Mouse (Mus musculus): Measurements from ENCODE around the gene Cyb561a3.
A peak's percentile ranks its signal among the peaks of the same experiment; 100 is the strongest.

Gene Cyb561a3

GRCm38 (mm10) chr19:10590301-10590700, 13.3 kb downstream of the Cyb561a3 start:
- no peak for DNase-seq (ENCODE audit: low spot score in 2 of 2)

GRCm38 (mm10) chr19:10591659-10592377, 14.8 kb downstream of the Cyb561a3 start:
- DNase-seq (ENCODE audit: low spot score in 2 of 2) = no peak

- no peak for DNase-seq (ENCODE audit: low spot score in 2 of 2)
These were observed 21.2 kb downstream of the Cyb561a3 start for GRCm38 (mm10) chr19:10598188-10598587.

GRCm38 (mm10) chr19:10599648-10600047, 22.7 kb downstream of the Cyb561a3 start:
- no peak for DNase-seq (ENCODE audit: low spot score in 2 of 2)

- DNase-seq (ENCODE audit: low spot score in 2 of 2) = no peak
These were observed 25.3 kb downstream of the Cyb561a3 start for GRCm38 (mm10) chr19:10602247-10602769.

GRCm38 (mm10) chr19:10602787-10603186, 25.8 kb downstream of the Cyb561a3 start:
- DNase-seq (ENCODE audit: low spot score in 2 of 2) = peak; percentile 72 to 73

GRCm38 (mm10) chr19:10603660-10604523, 26.9 kb downstream of the Cyb561a3 start:
- DNase-seq (ENCODE audit: low spot score in 2 of 2) = no peak

GRCm38 (mm10) chr19:10604534-10604933, 27.6 kb downstream of the Cyb561a3 start:
- DNase-seq (ENCODE audit: low spot score in 2 of 2) = no peak

GRCm38 (mm10) chr19:10605293-10605900, 28.4 kb downstream of the Cyb561a3 start, which contains the start of the genes Ddb1 and Tkfc:
Ddb1 (plus strand) TSS chr19:10605327.
Tkfc (minus strand) TSS chr19:10605654.
- peak; percentile 97 to 99 for DNase-seq (ENCODE audit: low spot score in 2 of 2)

- no peak for DNase-seq (ENCODE audit: low spot score in 2 of 2)
These were observed 29.1 kb downstream of the Cyb561a3 start for GRCm38 (mm10) chr19:10605901-10606622.

- no peak for DNase-seq (ENCODE audit: low spot score in 2 of 2)
These were observed 31.7 kb downstream of the Cyb561a3 start for GRCm38 (mm10) chr19:10608573-10609240.

- peak in 1 of 2 experiments; percentile 35 for DNase-seq (ENCODE audit: low spot score in 2 of 2)
These were observed 57.3 kb downstream of the Cyb561a3 start, which contains the start of gene Vwce for GRCm38 (mm10) chr19:10634106-10634871. Vwce (plus strand) TSS chr19:10634213.

- peak in 1 of 2 experiments; percentile 18 for DNase-seq (ENCODE audit: low spot score in 2 of 2)
These were observed 57.9 kb downstream of the Cyb561a3 start for GRCm38 (mm10) chr19:10634872-10635318.

- DNase-seq (ENCODE audit: low spot score in 2 of 2) = no peak
These were observed 60.9 kb downstream of the Cyb561a3 start for GRCm38 (mm10) chr19:10637840-10638239.

- no peak for DNase-seq (ENCODE audit: low spot score in 2 of 2)
These were observed 63.1 kb downstream of the Cyb561a3 start for GRCm38 (mm10) chr19:10640080-10640479.

GRCm38 (mm10) chr19:10640589-10641378, 63.8 kb downstream of the Cyb561a3 start:
- no peak for DNase-seq (ENCODE audit: low spot score in 2 of 2)
